Mouse (Mus musculus) kidney, adult 8-10 months (tissue): ENCODE results near the gene Camk2d.

Experiments
- DNase-seq, 2 experiments: peaks; one replicate each; pipeline ENCODE4 v3.0.0; 2022

The Camk2d gene

DNA sequence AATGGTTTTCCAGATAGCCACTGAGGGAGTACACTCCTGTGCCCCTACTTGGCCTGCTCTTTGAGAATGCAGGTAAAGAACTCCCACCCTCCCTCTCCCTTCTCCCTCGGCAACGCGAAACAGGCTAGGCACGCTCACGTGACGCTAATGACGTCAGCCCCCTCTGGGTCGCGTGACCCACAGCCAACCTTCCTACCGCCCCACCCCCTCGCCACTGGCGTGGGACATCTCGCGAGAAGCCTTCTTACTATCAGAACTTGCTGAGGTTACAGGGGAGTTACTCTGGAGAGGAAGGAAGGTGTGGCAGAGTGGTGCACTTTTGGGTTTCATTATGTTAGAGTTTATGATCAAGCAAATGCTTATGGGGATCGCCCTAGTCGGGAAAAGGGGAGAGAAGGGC lies at the start of gene Camk2d:
TSS of gene Camk2d (plus strand) at position 217 of the 400 bp plus-strand sequence.
- peak; percentile 97 to 99 for DNase-seq

GRCm38 (mm10) chr3:126547941-126548340 lies 48.2 kb upstream of the Camk2d start:
- DNase-seq, result no peak

GRCm38 (mm10) chr3:126563646-126564045 lies 32.5 kb upstream of the Camk2d start:
- DNase-seq, result no peak

DNA sequence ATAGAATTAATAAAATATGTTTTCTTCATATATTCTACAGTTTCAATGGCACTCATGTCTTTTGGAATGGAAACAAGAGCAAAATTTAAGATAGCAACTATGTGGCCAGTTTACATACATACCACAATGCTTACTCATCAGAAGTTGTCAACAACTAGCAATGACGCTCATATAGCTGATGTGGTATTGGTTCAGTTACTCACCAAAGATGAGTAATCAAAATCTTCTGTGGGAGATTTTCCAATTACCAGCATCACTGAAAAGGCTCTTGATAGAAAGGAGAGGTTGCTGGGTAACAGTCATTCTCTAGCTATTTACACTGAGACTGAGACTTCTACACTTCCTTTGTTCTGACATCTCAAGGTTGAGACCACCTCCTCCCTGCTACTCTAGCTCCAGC lies 25.5 kb upstream of the Camk2d start:
- DNase-seq, result no peak

- DNase-seq, result no peak
Measured at GRCm38 (mm10) chr3:126572915-126573314, 23.2 kb upstream of the Camk2d start.

- DNase-seq, result peak in 1 of 2 experiments; percentile 23
Measured at GRCm38 (mm10) chr3:126575927-126576326, 20.2 kb upstream of the Camk2d start.

- no peak for DNase-seq
Measured at GRCm38 (mm10) chr3:126586134-126586533, 10.0 kb upstream of the Camk2d start.

- DNase-seq, result no peak
Measured at GRCm38 (mm10) chr3:126587477-126587876, 8.6 kb upstream of the Camk2d start.

GRCm38 (mm10) chr3:126589556-126589955 lies 6.5 kb upstream of the Camk2d start:
- DNase-seq, result no peak

DNA sequence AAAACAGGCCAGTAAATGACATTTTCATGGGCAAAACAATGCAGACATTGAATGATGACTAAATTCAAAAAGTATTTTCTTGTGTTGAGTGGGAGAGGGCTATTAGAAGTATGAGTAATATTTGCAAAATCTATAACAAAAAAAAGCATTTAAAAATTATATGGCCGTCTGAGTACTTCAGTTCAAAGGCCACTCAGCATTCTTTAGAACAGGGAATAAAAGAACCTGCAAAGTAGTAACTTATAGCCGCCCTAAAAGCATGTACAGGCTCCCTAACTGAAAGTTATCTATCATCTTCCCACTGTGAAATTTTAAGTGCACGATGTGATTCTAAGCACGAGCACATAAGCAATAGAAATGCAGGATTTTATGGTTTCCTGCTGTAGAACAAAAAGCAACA lies 646 bp upstream of the Camk2d start:
- DNase-seq, result no peak

DNA sequence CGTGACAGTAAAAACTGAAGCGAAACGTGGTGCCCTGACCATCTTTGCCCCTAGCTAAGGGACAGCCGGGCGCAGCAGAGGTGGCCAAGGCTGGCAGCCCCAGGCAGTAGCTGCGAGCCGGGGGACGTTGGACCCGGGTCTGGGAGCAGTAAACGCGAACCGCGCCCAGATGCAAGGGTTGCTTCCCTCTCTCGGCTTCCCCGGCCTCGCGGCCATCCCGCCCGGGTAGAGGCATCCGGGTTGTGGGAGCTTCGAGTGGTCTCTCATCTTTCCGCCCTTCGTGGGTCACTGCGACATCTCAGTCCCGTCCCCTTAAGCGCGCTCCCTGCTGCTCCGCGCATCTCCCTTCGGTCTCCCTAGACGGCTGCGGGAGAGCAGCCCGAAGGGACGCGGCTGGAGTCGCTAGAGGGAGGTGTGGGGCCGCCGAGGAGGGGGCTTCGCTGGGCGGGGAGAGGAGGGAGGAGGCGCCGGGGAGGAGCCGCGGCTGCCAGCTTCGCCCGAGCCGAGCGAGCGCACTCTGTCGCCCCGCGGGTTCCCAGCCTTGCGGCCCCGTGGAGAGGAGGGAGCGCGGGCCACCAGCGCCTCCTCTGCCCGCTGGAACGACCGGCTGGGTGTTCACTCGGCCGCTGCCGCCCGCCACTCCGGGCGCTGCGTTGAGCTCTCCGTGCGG lies 524 bp downstream of the Camk2d start:
- peak; percentile 77 for DNase-seq

- DNase-seq, result peak; percentile 73 to 77
Measured at GRCm38 (mm10) chr3:126597161-126597595, 1.1 kb downstream of the Camk2d start.

- DNase-seq, result peak in 1 of 2 experiments; percentile 17
Measured at GRCm38 (mm10) chr3:126597596-126598328, 1.7 kb downstream of the Camk2d start.

- no peak for DNase-seq
Measured at GRCm38 (mm10) chr3:126598329-126598676, 2.2 kb downstream of the Camk2d start.

GRCm38 (mm10) chr3:126598881-126599280 lies 2.8 kb downstream of the Camk2d start:
- no peak for DNase-seq

DNA sequence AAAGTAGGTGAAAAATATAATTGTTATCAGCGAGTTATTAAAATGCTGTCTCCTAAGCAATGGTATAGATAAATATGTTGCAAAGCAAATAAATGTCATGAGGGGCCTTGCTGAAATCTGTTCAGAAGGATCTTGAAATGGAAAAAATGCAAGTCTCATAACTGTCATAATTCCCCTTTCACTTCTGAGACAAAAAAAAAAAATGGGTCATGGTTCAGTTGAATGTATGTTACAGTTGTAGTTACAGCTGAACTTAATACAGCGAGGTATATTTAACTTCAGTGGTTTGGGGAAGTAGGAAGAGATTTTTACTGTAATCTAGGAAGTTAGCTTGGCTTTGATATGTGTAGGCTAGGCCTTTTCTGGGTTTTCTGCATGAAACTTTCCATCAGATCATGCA lies 3.2 kb downstream of the Camk2d start:
- DNase-seq, result no peak

- no peak for DNase-seq
Measured at GRCm38 (mm10) chr3:126599936-126600335, 3.8 kb downstream of the Camk2d start.

DNA sequence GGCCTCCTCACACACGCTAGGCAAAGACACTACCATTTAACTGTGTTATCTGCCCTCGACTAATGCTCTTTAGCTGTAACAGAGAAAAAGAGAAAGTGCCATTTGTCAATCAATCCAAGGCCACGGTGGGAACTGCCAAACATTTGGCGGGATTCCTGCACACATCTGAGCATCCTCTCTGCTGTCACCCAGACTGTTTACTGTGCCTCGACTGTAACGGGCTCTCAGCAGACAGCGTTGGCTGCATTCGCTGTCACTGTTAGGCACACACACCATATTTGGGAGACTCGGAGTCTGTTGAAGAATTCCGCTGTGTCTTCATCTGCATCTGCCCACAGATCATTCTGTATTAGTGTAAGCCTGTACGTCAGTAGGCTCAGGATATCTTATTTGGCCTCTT lies 6.7 kb downstream of the Camk2d start:
- DNase-seq, result no peak

DNA sequence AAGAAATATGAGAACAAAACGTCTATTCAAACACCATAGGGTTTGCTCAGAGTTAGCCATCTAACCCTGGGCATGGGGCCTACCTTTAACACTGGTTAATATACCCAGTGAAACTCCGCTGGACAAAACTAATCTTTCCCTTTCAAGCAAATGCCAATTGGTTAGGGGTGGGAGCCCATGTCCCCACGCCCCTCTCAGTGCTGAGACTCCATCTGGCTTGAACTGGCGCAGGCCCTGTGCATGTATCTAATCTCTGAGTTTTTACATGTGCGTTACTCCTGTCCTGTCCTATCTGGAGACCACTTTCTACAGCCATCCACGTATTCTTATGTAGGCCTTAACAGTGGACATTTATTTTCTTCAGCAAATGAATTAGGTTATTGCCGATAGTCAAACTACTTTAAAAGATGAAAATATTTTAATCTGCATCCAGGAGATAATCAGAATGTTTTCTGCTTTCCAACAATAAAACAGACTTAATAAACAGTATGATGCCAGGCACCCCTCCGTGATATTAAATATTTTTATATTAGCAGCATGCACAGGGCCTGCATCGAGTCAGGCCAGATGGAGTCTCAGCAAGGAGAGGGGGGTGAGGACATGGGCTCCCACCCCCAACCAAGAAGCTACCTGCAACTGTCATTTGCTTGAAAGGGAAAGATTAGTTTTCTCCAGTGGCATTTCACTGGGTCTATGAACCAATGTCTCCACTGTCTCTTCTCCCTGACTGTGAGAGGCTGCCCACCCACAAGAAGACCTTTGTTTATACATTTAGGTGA lies 8.7 kb downstream of the Camk2d start:
- no peak for DNase-seq

- DNase-seq, result no peak
Measured at GRCm38 (mm10) chr3:126609310-126609709, 13.2 kb downstream of the Camk2d start.

- no peak for DNase-seq
Measured at GRCm38 (mm10) chr3:126609795-126610451, 13.8 kb downstream of the Camk2d start.

DNA sequence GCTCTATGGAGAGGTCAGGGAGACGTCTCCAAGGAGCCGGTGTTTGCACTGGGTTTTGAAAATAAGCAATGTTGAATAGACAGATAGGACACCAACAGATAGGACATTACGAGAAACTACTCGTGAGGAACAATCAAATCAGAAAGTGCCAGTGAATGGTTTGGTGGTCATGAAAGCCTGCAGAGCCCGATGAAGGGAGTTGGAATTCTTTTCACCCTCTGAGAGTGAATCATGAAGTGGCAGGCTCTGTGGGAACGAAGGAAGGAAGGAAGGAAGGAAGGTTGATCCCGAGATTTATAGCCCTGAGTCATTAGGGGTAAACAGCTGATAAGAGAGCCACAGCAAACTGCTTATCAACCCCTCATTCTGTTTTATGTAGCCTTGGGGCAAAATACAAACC lies 15.5 kb downstream of the Camk2d start:
- DNase-seq, result no peak
